ENCODE assay signal across 8 mouse cellular contexts in the genomic region with DNA sequence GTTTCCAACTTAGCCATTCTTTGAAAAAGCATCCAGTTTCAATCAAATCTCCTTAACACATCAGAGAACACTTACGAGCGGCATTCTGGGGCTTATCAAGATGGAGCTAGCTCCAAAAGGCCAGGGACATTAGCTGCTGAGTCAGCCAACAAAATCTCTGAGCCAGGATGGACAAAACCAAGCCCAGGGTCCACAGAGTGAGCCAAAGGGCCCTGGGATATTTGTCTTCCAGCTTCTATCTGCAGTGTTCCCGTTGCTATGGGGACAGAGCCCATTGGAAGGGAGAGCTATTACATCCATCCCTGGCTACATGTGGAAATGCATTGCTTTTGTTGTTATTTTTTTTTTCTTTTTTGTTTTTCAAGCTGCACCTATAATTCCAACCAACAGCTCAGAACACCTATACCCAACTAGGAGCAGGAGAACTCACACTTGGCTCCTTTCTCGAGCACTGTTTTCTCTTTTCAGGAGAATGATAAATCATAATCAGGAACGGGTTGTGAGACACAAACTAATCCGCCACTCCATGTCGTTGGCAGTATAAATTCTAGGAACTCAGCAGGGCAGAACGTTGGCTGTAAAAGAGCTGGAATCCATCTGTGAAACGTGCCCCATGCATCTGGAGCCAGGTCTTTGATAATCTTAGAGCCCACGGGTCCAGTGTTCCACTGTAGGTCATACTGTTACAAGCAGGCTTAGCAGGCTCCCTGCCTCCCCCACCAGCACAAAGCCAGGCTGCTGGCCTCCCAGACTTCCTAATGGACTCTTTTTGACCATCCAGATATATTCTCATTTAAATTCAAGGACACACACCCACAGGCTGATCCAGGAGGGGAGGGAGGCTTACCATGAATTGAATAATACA. TPM values are rescaled to one million over a fixed set of nuclear protein-coding genes. Genes with fewer than 3 reads are reported as not detected.
A peak's percentile ranks its signal among the peaks of the same experiment; 100 is the strongest.
DNase-seq lines count a peak whose midpoint lies in the region; ATAC-seq lines count a peak whose summit lies in the region.

No protein-coding gene starts in this region.

- peak overlapping the region; percentile 75 for H3K27ac ChIP-seq in neural tube, embryonic 11.5 days (ENCODE audit: low read depth, low read length)
- peak overlapping the region; percentile 40; the same call in 1 of the 2 replicates for H3K27ac ChIP-seq in limb, embryonic 15.5 days

- no peaks in the 10 kb centered on the region; the same call in 1 of the 2 replicates for H3K4me1 ChIP-seq in neural tube, embryonic 11.5 days (ENCODE audit: control insufficient read depth, insufficient read depth, low read length)
- peaks cover 9% of the 10 kb centered on the region; the same call in 1 of the 2 replicates for H3K4me1 ChIP-seq in limb, embryonic 15.5 days

- H3K9ac ChIP-seq in neural tube, embryonic 11.5 days (ENCODE audit: low read length), result no peak overlapping the region
- no peak overlapping the region for H3K9ac ChIP-seq in limb, embryonic 15.5 days

- no peaks in the 10 kb centered on the region for H3K9me3 ChIP-seq in neural tube, embryonic 11.5 days (ENCODE audit: control insufficient read depth, low read length)
- no peaks in the 10 kb centered on the region for H3K9me3 ChIP-seq in limb, embryonic 15.5 days

- H3K36me3 ChIP-seq in neural tube, embryonic 11.5 days (ENCODE audit: control insufficient read depth, insufficient read depth, low read length), result no peaks in the 10 kb centered on the region
- no peaks in the 10 kb centered on the region for H3K36me3 ChIP-seq in limb, embryonic 15.5 days

- DNase-seq in neural tube, embryonic 11.5 days (ENCODE audit: low spot score), result peak; percentile 60
- no peak for DNase-seq in neural tube, embryonic 10.5 days (ENCODE audit: extremely low spot score, low spot score)
- DNase-seq in cerebellum, postnatal 14 days, result peak; percentile 29 to 49
- peak; percentile 52 for DNase-seq in gonadal fat pad, adult 2 months (ENCODE audit: low read depth)
- no peak for DNase-seq in retina, embryonic 14.5 days (ENCODE audit: low spot score)
- DNase-seq in spleen, adult 12 weeks (ENCODE audit: low spot score), result no peak
- no peak for DNase-seq in Muller cell, postnatal 12 days (ENCODE audit: inconsistent ontology term)

- H3K4me2 ChIP-seq in neural tube, embryonic 11.5 days (ENCODE audit: low read depth), result no peak overlapping the region
- H3K4me2 ChIP-seq in limb, embryonic 15.5 days, result no peak overlapping the region

- H3K27me3 ChIP-seq in neural tube, embryonic 11.5 days (ENCODE audit: control insufficient read depth, insufficient read depth, low read length), result no peaks in the 10 kb centered on the region
- no peaks in the 10 kb centered on the region for H3K27me3 ChIP-seq in limb, embryonic 15.5 days

- 41% methylated on average over 10 of the region's 10 CpGs for WGBS in neural tube, embryonic 11.5 days
- WGBS in limb, embryonic 15.5 days, result 33% methylated on average over 10 of the region's 10 CpGs

- ATAC-seq in neural tube, embryonic 11.5 days (ENCODE audit: insufficient read depth, low FRiP score, low TSS enrichment), result peak; percentile 72
- ATAC-seq in limb, embryonic 15.5 days (ENCODE audit: insufficient number of reproducible peaks, low FRiP score, low TSS enrichment, low read depth), result no peak

- no peak overlapping the region for H3K4me3 ChIP-seq in neural tube, embryonic 11.5 days (ENCODE audit: low read depth, low read length)
- no peak overlapping the region for H3K4me3 ChIP-seq in limb, embryonic 15.5 days

RNA-seq across cellular contexts. Expression of gene Ccn6, which starts 45.8 kb away (rescaled TPM):
- polyA plus RNA-seq in neural tube, embryonic 11.5 days (2014; fragmentation: Nextera tagmentation; extraction: Ambion mirVana), result 0.56 and 0.58 TPM in 2 replicates
- not detected in 2 replicates for polyA plus RNA-seq in gonadal fat pad, adult 2 months (2012; rRNA removed)
- 0.67 and 1.2 TPM in 2 replicates for polyA plus RNA-seq in limb, embryonic 15.5 days (2015; fragmentation: Nextera tagmentation; extraction: Ambion mirVana)

Comparison
In these comparisons a context has a peak if more than half of its experiments do, and no peak if none do; other contexts are left out.
1. DNase-seq: peak in neural tube, embryonic 11.5 days (single experiment), cerebellum, postnatal 14 days (2 of 2) and gonadal fat pad, adult 2 months (single experiment); none in neural tube, embryonic 10.5 days (single experiment), retina, embryonic 14.5 days (single experiment), spleen, adult 12 weeks (single experiment) and Muller cell, postnatal 12 days (single experiment).